Mouse (Mus musculus): ENCODE measurements around the gene Zswim4. TPM values are rescaled to one million over a fixed set of nuclear protein-coding genes. Genes with fewer than 3 reads are reported as not detected.

Zswim4 gene
- polyA plus RNA-seq, 1 experiment from 2014 or later = 2.8 TPM

MicroRNAs within 50 kb of the gene (microRNA counts, 519-probe panel; counts per million panel counts)
- microRNA mmu-miR-181c (2,301 counts per million, percentile 48 among the panel's probes with 10 or more counts), microRNA mmu-miR-23a (3,185 counts per million, percentile 86 among the panel's probes with 10 or more counts), microRNA mmu-miR-27a (3,239 counts per million, percentile 87 among the panel's probes with 10 or more counts)

Small RNAs within 50 kb of the gene (microRNA-seq; reads per million reads assigned to microRNA genes)
- gene Mir181c = 1,305 reads per million, percentile 79 among the genes with 10 or more reads in this experiment
- 650 reads per million, percentile 72 among the genes with 10 or more reads in this experiment for gene Mir181d
- 19,858 reads per million, percentile 96 among the genes with 10 or more reads in this experiment for gene Mir23a
- not detected for gene Mir24-2
- 318 reads per million, percentile 66 among the genes with 10 or more reads in this experiment for gene Mir27a
- not detected for gene Mir3074-2

Other genes with a start within 250 kb of the Zswim4 start
- 3.6 and 3.9 TPM in 2 replicates for gene Samd1, start 239.4 kb downstream of the Zswim4 start, polyA plus RNA-seq (2015; fragmentation: Nextera tagmentation; extraction: Ambion mirVana)
- gene 1700067K01Rik, start 235.6 kb downstream of the Zswim4 start, polyA plus RNA-seq (2015; fragmentation: Nextera tagmentation; extraction: Ambion mirVana) = 0.56 and 0.58 TPM in 2 replicates
- gene 2210011C24Rik, start 224.9 kb downstream of the Zswim4 start, polyA plus RNA-seq (2015; fragmentation: Nextera tagmentation; extraction: Ambion mirVana) = 0.13 TPM in 1 of 2 replicates, not detected in the other
- gene Palm3, start 215.6 kb downstream of the Zswim4 start, polyA plus RNA-seq (2015; fragmentation: Nextera tagmentation; extraction: Ambion mirVana) = 0.15 TPM in 1 of 2 replicates, not detected in the other
- gene Il27ra, start 194.5 kb downstream of the Zswim4 start, polyA plus RNA-seq (2015; fragmentation: Nextera tagmentation; extraction: Ambion mirVana) = 0.87 and 1.0 TPM in 2 replicates
- 0.15 TPM in 1 of 2 replicates, not detected in the other for gene Rln3, start 192.1 kb downstream of the Zswim4 start, polyA plus RNA-seq (2015; fragmentation: Nextera tagmentation; extraction: Ambion mirVana)
- 0.08 and 0.32 TPM in 2 replicates for gene Gm10643, start 171.9 kb downstream of the Zswim4 start, polyA plus RNA-seq (2015; fragmentation: Nextera tagmentation; extraction: Ambion mirVana)
- 2.0 and 2.7 TPM in 2 replicates for gene Rfx1, start 170.2 kb downstream of the Zswim4 start, polyA plus RNA-seq (2015; fragmentation: Nextera tagmentation; extraction: Ambion mirVana)
- 2.4 and 3.0 TPM in 2 replicates for gene Dcaf15, start 132.3 kb downstream of the Zswim4 start, polyA plus RNA-seq (2015; fragmentation: Nextera tagmentation; extraction: Ambion mirVana)
- 0.04 TPM in 1 of 2 replicates, not detected in the other for gene Podnl1, start 111.1 kb downstream of the Zswim4 start, polyA plus RNA-seq (2015; fragmentation: Nextera tagmentation; extraction: Ambion mirVana)
- 5.3 and 5.8 TPM in 2 replicates for gene Cc2d1a, start 89.1 kb downstream of the Zswim4 start, polyA plus RNA-seq (2015; fragmentation: Nextera tagmentation; extraction: Ambion mirVana)
- 0.26 and 0.28 TPM in 2 replicates for gene 4930432K21Rik, start 89.0 kb downstream of the Zswim4 start, polyA plus RNA-seq (2015; fragmentation: Nextera tagmentation; extraction: Ambion mirVana)
- not detected in 2 replicates for gene Nanos3, start 51.8 kb downstream of the Zswim4 start, polyA plus RNA-seq (2015; fragmentation: Nextera tagmentation; extraction: Ambion mirVana)
- 175 and 185 TPM in 2 replicates for gene D8Ertd738e, start 12.7 kb upstream of the Zswim4 start, polyA plus RNA-seq (2015; fragmentation: Nextera tagmentation; extraction: Ambion mirVana)
- gene Mri1, start 20.3 kb upstream of the Zswim4 start, polyA plus RNA-seq (2015; fragmentation: Nextera tagmentation; extraction: Ambion mirVana) = 27.1 and 27.9 TPM in 2 replicates
- 5.6 and 6.2 TPM in 2 replicates for gene Ccdc130, start 33.3 kb upstream of the Zswim4 start, polyA plus RNA-seq (2015; fragmentation: Nextera tagmentation; extraction: Ambion mirVana)
- 0.16 and 0.32 TPM in 2 replicates for gene Cacna1a, start 151.4 kb upstream of the Zswim4 start, polyA plus RNA-seq (2015; fragmentation: Nextera tagmentation; extraction: Ambion mirVana)